Mouse (Mus musculus): ENCODE results near the gene Cwc25.
"Not testable (repeated sequence)": the region's sequence is repeated elsewhere in the genome, so short reads cannot be mapped to it uniquely, and the experiment has no call there.

Gene Cwc25

DNA sequence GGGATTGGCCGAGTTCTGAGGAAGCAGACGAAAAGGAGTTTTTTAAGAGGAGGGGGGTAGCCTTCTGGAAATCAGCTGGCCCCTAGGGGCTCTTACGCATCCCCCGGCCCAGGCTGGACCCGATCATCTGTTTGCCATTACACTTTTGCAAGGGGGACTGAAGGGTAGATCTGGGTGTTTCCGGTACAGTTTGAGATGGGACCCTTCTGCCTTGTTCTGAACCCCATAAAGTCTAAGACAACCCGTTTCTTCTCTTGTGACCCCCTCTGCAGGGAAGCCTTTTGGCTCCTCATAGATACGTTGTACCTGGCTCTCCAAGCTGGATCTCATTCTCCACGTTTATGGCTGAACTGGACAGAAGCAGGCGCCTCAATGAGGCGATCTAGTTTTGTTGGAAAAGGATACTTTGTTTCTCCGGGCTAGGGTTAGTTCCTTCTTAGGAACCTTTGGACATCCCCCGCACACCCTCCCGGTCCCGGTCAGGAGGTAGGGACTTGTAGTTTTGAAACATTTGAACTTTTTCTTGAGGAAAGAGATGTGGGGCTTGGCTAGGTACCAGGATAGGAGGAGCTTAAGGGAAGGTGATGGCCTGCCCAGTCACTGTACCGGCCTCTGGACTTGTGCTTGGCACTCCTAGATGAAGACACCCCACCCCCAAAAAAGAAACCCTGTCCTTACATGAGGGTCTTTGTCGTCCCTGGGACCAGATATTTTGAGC is 34.5 kb upstream of the Cwc25 start:
- DNase-seq = peak; percentile 55 to 64

DNA sequence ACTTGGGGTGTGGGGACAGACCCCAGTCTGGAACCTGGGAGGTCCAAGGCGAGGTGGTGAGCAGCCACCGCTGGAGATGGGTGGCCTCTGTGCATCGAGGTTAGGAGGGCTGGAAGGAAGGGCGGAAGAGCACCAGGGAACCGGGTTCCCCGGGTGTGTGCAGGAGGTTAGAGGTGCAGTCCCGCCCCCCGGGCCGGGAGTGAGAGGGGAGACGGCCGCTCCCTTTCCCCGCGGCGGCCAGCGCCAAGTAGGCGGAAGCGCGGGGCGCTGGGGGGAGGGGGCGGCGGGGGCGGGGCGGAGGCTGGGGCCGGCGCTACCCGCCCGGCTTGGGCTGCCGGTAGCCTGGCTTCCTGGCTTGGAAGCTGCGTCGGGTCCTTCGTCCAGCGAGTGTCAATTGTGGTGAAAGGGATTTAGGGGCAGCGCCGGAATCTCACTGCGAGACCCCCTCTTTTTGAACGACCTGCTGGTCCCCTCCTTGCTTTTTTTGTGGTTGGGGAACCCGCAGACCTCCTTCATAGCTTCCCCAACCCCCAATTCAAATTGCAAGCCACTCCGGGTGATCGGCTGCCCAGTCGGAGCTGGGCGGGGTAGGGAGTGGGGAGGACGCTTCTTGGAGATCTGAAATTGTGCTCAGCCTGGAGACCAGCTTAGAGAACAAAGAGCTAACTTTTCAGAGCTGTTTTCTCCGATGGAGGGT is 33.8 kb upstream of the Cwc25 start:
- peak; percentile 86 to 89 for DNase-seq

DNA sequence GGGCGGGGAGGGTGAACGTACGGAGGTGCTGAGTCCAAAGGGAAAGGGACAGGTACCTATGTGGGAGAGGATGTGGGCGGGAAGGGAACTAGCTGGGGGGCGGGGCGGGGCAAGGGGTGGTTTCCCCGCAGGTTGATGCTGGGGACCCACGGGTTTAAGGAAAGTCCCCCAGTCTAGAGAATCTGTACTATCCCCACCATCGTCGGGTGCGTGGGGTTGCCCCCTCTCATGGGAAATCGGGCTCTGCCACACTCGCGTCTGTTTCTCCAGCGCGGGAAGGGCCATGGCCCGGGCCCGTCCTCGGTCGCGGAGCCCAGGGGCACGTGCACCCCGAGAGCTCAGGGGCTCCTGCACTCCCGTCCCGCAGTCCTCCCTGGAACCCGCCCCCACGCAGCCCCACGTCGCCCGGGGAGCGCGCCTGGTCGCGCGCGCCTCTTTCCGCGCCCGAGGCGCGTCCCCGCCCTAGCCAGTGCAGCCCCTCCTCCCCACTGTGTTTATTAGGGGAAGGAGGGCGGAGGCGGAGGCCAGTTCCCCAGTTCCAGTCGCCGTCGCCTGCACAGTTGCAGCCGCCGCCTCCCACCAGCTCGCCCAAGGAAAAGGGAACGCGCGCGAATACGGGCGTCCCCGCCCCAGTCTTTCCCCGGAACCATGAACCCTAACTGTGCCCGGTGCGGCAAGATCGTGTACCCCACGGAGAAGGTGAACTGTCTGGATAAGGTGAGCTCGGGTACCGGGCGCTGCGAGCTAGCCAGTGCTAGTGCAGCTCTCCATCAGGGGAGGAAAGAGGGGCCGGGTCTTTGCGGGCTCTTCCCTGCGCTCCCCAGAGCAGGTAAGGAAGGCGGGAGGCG is 33.0 kb upstream of the Cwc25 start:
- DNase-seq = peak; percentile 89 to 92

DNA sequence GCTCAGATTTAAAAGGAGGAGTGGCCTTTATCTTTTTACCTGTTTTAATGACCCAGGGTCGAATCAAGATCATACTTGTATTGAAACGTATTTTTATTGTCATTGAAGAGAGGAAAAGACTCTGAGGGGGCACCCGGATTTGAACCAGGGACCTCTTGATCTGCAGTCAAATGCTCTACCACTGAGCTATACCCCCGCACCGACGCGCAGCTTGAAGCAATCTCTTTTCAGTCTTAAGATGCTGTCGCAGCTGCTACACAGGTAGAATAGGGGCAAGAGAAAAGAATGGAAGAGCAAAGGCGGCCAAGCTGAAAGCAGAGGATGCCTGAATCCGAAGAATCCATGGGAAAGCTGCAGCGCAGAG is 32.4 kb upstream of the Cwc25 start, which contains the start of gene Lasp1:
TSS of gene Lasp1 (plus strand) at position 219 of the 364 bp plus-strand sequence.
- peak; percentile 87 for DNase-seq

DNA sequence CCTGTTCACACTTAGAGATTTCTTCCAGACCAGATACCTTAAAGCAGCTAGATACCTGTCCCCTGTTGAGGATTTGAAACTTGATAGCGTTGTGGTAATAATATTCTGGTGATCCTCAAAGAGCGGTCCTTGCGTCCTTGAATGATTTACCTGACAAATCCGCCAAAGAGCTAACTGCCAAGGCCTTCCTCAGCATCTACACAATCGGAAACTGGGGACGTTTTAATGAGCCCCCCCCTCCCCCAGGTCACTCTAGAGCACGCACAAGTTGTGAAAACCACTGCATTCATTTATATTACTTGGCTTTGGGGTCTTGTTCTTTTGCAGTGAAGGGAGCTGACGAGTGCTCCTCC is 31.7 kb upstream of the Cwc25 start:
- DNase-seq = no peak

DNA sequence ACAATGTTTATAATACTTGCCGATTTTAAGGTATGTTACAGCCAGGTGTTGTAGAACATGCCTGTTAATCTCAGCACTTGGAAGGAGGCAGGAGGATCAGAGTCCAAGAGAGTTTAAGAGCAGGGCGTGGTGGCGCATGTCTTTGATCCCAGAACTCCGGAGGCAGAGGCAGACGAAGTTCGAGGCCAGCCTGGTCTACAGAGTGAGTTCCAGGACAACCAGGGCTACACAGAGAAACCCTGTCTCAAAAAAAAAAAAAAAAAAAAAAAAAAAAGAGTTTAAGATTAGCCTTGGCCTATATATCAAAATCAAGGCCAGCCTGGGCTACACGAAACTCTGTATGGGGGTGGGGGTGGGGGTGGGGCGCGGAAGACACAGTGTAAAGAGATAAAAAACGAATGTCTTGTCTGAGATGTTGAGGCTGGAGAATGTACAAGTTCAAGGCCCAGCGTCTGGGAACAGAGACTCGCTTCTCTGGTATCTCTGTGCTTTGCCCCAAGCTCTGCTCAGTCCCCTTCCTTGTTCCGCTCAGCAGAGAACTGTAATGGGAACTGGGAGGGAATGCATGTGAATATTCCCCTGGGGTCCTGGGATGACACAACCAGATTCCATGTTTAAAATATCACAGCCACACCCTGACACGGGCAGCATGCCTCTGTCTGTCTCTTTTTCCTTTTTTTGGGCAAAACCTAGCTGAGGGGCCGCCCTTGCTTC is 31.2 kb upstream of the Cwc25 start:
- no peak for DNase-seq

DNA sequence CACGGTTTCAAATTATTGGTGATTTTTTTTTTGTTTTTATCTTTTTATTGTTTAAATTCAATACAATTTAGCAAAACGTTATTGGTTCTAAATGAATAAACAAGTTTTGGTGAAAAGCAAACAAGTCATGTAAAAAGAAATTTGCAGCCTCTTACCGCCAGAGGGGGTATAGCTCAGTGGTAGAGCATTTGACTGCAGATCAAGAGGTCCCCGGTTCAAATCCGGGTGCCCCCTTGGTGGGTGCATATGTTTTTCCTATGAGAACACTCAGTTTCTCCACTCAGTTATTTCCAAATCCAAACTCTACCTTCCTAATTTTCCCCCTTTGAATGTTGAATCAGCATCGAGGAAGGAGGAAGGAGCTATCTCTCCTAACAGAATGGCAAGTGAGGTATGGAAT is 30.6 kb upstream of the Cwc25 start:
- peak; percentile 63 to 74 for DNase-seq

DNA sequence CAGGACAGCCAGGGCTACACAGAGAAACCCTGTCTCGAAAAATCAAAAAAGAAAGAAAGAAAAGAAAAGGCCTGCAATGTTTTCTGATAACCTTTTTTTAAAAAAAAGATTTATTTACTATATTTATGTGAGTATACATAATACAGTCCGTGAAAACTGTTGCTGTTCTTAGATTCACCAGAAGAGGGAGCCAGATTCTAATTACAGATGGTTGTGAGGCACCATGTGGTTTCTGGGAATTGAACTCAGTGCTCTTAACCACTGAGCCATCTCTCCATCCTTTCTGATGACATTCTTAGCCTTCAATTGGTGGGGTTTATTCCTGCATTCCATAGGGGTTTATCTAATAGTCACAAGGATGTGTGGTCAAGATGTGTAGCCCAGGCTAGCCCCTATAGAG is 26.8 kb upstream of the Cwc25 start:
- DNase-seq = peak in 1 of 2 experiments; percentile 62

DNA sequence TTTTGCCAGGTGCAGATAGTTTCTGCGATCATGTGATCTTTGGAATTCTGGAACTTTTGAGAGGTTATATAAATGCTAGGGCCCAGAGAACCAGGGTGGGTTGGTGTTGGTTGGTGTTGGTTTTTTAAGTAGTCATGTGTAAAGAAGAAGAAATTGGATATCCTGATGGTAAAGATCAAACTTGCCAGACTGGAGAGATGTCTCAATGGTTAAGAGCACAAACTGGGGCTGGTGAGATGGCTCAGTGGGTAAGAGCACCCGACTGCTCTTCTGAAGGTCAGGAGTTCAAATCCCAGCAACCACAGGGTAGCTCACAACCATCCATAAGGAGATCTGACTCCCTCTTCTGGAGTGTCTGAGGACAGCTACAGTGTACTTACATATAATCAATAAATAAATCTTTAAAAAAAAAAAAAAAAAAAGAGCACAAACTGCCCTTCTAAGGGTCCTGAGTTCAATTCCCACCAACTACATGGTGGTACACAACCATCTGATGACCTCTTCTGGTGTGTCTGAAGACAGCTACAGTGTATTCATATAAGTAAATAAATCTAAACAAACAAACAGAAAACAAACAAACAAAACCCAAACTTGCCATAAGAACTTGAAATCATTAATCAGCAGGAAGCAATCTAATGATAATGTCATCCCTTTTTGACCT is 24.6 kb upstream of the Cwc25 start:
- DNase-seq = not testable (repeated sequence)

DNA sequence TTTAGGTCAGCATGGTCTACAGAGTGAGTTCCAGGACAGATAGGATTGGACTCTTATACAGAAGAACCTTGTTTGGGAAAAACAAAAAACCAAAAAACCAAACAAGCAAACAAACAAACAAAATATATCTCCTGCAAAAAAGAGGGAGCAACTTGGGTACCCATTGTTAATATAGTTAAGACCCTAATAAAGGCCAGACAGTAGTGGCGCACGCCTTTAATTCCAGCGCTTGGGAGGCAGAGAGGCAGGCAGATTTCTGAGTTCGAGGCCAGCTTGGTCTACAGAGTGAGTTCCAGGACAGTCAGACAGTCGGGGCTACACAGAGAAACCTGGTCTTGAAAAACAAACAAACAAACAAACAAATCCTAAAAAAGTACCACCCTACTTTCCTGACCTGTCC is 23.4 kb upstream of the Cwc25 start:
- no peak for DNase-seq

DNA sequence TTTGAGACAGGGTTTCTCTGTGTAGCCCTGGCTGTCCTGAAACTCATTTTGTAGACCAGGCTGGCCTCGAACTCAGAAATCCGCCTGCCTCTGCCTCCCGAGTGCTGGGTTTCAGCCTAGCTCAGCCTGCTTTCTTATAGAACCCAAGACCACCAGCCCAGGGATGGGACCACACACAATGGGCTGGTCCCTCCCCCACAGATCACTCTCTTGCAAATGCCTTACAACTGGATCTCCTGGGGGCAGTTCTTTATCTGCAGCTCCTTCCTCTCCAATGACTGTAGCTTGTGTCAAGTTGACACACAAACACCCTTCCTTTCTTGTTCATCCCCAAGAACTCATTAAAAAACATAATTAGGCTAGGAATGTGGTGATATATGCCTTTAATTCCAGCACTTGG is 21.6 kb upstream of the Cwc25 start:
- no peak for DNase-seq

DNA sequence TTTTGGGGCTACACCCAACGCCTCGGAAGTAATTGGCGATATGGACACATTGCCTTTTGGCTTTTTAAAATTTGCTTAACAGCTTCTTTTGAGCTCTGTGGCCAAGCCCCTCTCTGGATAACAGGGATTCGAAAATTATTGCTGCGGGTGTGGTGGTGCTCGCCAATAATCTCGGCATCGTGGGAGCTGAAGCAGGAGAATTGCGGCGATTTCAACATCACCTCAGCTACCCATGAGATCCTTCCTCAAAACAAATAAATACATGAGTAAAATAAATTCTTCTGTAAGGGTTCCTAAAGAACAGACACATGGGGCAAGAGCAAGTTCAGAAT is 16.2 kb upstream of the Cwc25 start:
- no peak for DNase-seq

DNA sequence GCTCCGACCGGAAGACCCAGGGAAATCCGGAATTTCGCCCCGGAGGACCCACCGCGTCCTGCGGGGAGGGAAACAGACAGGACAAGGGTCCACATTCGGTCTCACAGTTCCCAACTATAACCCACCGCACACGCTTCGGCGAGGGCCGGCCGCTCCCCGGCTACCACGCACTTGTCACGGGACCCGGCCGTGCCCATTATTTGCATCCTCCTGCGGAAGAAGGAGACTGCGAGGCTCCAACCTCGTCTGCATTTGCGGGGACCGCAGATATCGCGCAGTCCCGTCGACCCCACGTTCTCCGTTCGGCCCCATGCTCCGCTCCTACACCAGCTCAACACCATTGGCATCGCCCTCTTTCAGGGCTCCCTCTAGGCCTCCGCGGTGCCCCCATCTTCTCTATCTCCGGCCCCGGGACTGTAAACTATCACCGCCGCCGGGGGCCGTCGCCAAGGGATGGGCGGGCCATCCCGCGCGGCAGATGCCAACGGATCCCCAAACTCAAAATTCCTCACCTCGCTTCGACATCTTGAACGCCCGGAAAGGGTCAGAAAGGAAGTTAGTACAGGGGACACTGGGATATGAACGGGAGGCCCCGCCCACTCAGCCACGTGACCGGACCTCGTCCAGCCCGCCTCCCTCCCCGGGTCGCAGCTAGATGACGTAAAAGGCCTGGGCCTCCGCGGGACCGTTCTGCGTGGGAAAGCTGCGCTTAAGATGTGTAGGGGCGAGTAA is 15.6 kb upstream of the Cwc25 start, which contains the start of gene Rpl23:
TSS of gene Rpl23 (minus strand) at position 606 of the 732 bp plus-strand sequence.
- DNase-seq = peak; percentile 99

DNA sequence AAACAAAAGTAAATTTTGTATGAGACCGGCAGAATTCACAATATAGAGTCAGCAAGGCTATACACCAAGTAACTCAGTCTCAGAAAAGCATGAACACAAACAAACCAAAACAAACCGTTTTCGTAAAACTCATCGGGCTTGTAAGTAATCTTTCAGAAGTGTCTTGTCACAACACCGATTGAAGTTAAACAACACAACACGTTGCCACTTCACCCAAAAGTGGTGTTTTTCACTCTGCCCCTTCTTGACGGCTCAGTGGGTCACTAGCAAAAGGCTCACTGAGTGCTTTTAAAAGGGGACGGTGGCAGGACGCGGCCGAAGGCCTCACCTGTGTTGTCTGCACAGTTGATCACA is 15.1 kb upstream of the Cwc25 start:
- no peak for DNase-seq

DNA sequence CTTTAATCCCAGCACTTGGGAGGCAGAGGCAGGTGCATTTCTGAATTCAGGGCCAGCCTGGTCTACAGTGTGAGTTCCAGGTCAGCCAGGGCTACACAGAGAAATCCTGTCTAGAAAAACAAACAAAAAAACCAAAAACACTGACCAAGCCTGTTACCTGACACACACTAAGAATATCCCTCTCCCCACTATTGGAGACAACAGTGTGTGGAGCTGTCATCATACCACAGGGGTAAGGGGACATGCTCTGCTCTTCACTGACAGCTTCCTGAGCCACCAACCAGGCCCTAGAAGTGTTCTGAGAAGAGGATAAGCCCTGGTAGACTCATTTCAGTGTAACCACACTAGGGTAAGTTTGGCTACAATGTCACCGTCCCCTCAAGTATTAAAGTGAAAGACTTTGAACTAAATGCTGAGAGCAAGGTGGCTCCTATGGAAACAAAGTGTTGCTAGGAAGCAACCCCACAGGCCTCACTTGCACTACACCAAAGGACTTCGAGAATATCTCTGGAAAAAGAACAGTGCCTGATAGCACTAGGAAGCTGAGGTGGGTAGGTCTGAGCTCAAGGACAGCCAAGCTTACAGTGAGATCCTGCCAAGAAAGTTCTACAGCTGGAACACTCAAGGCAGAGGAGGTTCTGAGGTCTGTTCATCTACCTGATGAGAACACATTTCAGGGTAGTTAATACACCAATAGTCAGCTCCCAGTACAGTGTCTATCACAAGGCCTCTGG is 13.8 kb upstream of the Cwc25 start:
- DNase-seq = no peak

DNA sequence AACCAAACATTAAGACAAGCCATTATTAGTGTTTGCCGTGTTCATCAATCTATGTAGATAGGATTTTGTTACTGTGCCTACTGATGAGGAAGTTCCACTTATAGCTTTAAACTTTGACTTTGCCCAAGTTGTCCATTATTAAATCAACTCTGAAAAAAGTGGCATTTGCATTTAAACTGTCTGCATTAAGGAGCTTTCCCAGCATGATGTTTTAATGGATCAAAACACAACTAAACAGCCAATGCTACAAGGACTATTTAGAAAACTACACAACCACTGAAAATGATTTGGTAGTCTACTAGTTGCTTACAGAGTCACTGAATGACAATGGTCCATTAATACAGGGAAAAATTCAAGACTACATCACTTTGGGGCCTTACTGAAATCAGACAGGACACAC is 12.6 kb upstream of the Cwc25 start:
- DNase-seq = no peak

DNA sequence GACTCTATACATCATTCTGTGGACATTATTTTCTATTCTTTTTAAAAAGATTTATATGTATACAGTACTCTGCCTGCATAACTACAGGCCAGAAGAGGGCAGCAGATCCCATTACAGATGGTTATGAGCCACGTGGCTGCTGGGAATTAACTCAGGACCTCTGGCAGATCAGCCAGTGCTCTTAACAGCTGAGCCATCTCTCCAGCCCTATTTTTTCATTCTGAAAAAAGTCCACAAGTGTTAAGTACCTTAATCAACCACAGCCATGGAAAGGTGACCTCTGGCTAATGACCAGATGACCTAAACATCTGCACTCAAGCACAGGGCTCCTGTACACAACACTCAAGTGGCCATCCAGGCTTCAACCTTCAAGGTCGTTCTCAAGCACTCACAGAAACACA is 10.8 kb upstream of the Cwc25 start:
- peak in 1 of 2 experiments; percentile 24 for DNase-seq

DNA sequence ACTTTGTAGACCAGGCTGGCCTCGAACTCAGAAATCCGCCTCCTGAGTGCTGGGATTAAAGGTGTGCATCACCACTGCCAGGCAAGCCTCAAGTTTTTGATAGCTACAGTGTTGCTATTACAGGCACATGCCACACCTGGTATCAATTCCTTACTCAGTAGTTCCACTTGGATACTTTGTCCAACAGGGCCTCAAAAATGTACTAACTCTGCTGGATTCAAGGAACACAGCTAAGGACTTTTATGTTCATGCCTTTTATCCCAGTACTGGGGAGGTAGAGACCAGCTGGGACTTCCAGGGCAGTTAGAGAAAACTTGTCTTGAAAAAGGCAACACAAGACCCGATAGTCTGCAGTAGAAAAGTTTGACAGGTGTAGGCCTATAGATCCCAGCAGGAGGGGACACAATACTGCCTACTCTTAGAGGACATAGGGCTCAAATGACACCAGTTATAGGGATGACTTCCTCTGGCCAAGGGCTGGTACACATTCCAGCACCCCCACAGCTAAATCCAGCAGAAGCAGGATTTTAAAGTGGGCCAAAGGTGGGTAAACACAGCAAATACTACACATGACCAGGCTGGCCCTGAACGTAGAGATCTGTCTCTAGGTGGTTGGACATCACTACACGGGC is 10.3 kb upstream of the Cwc25 start:
- DNase-seq = no peak

DNA sequence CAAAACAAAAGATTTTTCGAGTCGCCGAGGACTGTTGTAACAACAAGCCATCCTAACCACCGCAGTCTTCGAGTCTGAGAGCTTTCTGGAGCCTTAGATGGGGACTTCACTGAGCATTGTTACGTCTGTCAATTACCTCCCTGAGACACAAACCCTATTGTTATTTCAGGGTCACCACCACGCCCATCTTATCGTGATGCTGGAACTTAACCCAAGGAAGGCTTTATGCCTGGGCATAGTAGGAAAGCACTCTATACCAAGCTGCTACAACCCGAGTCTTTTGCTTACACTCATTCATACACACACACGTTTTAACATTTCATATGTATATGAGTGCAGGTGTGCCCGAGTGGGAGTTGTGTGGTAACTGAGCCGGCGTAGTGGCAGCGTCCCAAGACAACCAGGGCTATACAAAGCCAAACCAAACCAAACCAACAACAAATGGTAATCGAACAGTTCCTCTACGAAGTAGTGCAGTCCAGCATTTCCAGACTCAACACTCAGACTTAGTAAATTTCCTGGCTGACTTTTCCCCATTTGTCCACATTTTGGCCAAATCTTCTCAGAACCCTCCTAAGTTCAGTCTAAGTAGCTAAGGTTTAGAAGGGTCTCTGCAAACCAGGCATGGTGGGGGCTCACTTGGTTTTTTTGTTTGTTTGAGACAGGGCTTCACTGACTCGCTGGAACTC is 9.6 kb upstream of the Cwc25 start, which contains the start of gene 1700001P01Rik:
TSS of gene 1700001P01Rik (minus strand) at position 111 of the 689 bp plus-strand sequence.
- DNase-seq = no peak

DNA sequence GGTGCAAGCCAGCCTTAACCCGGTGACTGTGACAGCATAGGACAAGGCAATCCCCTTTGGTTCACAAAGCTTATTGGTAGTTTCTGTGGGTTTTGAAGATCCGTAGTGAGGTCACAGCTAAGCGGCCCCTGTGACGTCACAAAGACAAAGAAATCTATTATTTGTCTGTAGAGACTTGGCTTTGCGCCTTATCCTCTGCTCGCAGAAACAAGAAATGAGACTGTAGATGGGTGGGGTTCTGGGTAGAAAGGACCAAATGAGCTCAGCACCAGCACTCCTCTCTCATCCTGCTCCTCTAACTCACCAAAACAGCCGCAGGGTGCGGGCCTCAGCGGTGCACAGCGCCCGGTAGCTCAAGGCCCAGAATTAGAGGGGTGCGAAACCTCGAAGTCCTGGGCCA is 8.8 kb upstream of the Cwc25 start:
- no peak for DNase-seq
